Mouse (Mus musculus): ENCODE data around the gene Efcab2. TPM values are rescaled to one million over a fixed set of nuclear protein-coding genes. Genes with fewer than 3 reads are reported as not detected.

Efcab2 gene
- polyA plus RNA-seq, 1 experiment from 2014 or later: 3.3 TPM

- no peaks in the 10 kb centered on the region for H3K9me3 ChIP-seq (ENCODE audit: low read depth, low read length)
- 88% methylated on average over 2 of the region's 2 CpGs for WGBS
- ATAC-seq (ENCODE audit: insufficient read depth): no peak
Observed at GRCm38 (mm10) chr1:178419608-178420007, 13.7 kb downstream of the Efcab2 start.

GRCm38 (mm10) chr1:178423662-178424061 lies 17.8 kb downstream of the Efcab2 start:
- DNase-seq (no peak), ATAC-seq (ENCODE audit: insufficient read depth) (no peak)
- 96% methylated on average over 1 of the region's 1 CpGs for WGBS
- no peaks in the 10 kb centered on the region for H3K9me3 ChIP-seq (ENCODE audit: low read depth, low read length)
- H3K27me3 ChIP-seq (ENCODE audit: insufficient read depth, low read length): no peaks in the 10 kb centered on the region
- no peak overlapping the region for H3K9ac ChIP-seq
- no peak overlapping the region for H3K27ac ChIP-seq (ENCODE audit: low read depth)
- H3K4me3 ChIP-seq (ENCODE audit: low read depth, low read length): no peak overlapping the region
- no peaks in the 10 kb centered on the region for H3K4me1 ChIP-seq (ENCODE audit: insufficient read depth)
- H3K4me2 ChIP-seq: no peak overlapping the region
- TF ChIP-seq CTCF (IDR thresholded peaks at IDR 0.05; ENCODE audit: low read depth): no peak
- H3K36me3 ChIP-seq (ENCODE audit: insufficient read depth): no peaks in the 10 kb centered on the region

More at GRCm38 (mm10) chr1:178419608-178420007, 13.7 kb downstream of the Efcab2 start:
- no peaks in the 10 kb centered on the region for H3K27me3 ChIP-seq (ENCODE audit: insufficient read depth, low read length)
- H3K27ac ChIP-seq (ENCODE audit: low read depth): no peak overlapping the region
- H3K9ac ChIP-seq: no peak overlapping the region
- H3K4me2 ChIP-seq: no peak overlapping the region
- H3K4me1 ChIP-seq (ENCODE audit: insufficient read depth): no peaks in the 10 kb centered on the region
- TF ChIP-seq CTCF (IDR thresholded peaks at IDR 0.05; ENCODE audit: low read depth): no peak
- no peaks in the 10 kb centered on the region for H3K36me3 ChIP-seq (ENCODE audit: insufficient read depth)
- no peak overlapping the region for H3K4me3 ChIP-seq (ENCODE audit: low read depth, low read length)
- no peak for DNase-seq

GRCm38 (mm10) chr1:178431619-178432444 lies 25.9 kb downstream of the Efcab2 start:
- Histone ChIP-seq H3K27ac (ENCODE audit: low read depth) (no peak overlapping the region), H3K9me3 (ENCODE audit: low read depth, low read length) (no peaks in the 10 kb centered on the region), H3K36me3 (ENCODE audit: insufficient read depth) (no peaks in the 10 kb centered on the region), H3K27me3 (ENCODE audit: insufficient read depth, low read length) (no peaks in the 10 kb centered on the region), H3K9ac (no peak overlapping the region), H3K4me1 (ENCODE audit: insufficient read depth) (no peaks in the 10 kb centered on the region), H3K4me2 (no peak overlapping the region), H3K4me3 (ENCODE audit: low read depth, low read length) (no peak overlapping the region)
- no peak for ATAC-seq (ENCODE audit: insufficient read depth)
- 75% methylated on average over 4 of the region's 4 CpGs for WGBS
- no peak for DNase-seq
- TF ChIP-seq CTCF (IDR thresholded peaks at IDR 0.05; ENCODE audit: low read depth): no peak

- ATAC-seq (ENCODE audit: insufficient read depth) (no peak), DNase-seq (no peak)
- TF ChIP-seq CTCF (IDR thresholded peaks at IDR 0.05; ENCODE audit: low read depth): no peak
Observed at GRCm38 (mm10) chr1:178433619-178434018, 27.7 kb downstream of the Efcab2 start.

GRCm38 (mm10) chr1:178444407-178444806 lies 38.5 kb downstream of the Efcab2 start:
- Histone ChIP-seq H3K9ac (no peak overlapping the region), H3K36me3 (ENCODE audit: insufficient read depth) (no peaks in the 10 kb centered on the region), H3K27ac (ENCODE audit: low read depth) (no peak overlapping the region), H3K9me3 (ENCODE audit: low read depth, low read length) (no peaks in the 10 kb centered on the region), H3K4me2 (no peak overlapping the region), H3K27me3 (ENCODE audit: insufficient read depth, low read length) (no peaks in the 10 kb centered on the region), H3K4me1 (ENCODE audit: insufficient read depth) (no peaks in the 10 kb centered on the region), H3K4me3 (ENCODE audit: low read depth, low read length) (no peak overlapping the region)
- WGBS: 27% methylated on average over 3 of the region's 3 CpGs
- no peak for TF ChIP-seq CTCF (IDR thresholded peaks at IDR 0.05; ENCODE audit: low read depth)
- ATAC-seq (ENCODE audit: insufficient read depth): no peak
- no peak for DNase-seq

More at GRCm38 (mm10) chr1:178433619-178434018, 27.7 kb downstream of the Efcab2 start:
- Histone ChIP-seq H3K4me2 (no peak overlapping the region), H3K9me3 (ENCODE audit: low read depth, low read length) (no peaks in the 10 kb centered on the region), H3K27me3 (ENCODE audit: insufficient read depth, low read length) (no peaks in the 10 kb centered on the region), H3K4me1 (ENCODE audit: insufficient read depth) (no peaks in the 10 kb centered on the region), H3K9ac (no peak overlapping the region), H3K27ac (ENCODE audit: low read depth) (no peak overlapping the region), H3K4me3 (ENCODE audit: low read depth, low read length) (no peak overlapping the region), H3K36me3 (ENCODE audit: insufficient read depth) (no peaks in the 10 kb centered on the region)
- WGBS: 82% methylated on average over 1 of the region's 1 CpGs

GRCm38 (mm10) chr1:178447036-178447435 lies 41.2 kb downstream of the Efcab2 start:
- H3K9me3 ChIP-seq (ENCODE audit: low read depth, low read length): no peaks in the 10 kb centered on the region
- no peaks in the 10 kb centered on the region for H3K36me3 ChIP-seq (ENCODE audit: insufficient read depth)
- no peak for TF ChIP-seq CTCF (IDR thresholded peaks at IDR 0.05; ENCODE audit: low read depth)
- no peaks in the 10 kb centered on the region for H3K27me3 ChIP-seq (ENCODE audit: insufficient read depth, low read length)
- 81% methylated on average over 1 of the region's 1 CpGs for WGBS
- DNase-seq (no peak), ATAC-seq (ENCODE audit: insufficient read depth) (no peak)
- no peak overlapping the region for H3K4me3 ChIP-seq (ENCODE audit: low read depth, low read length)
- H3K27ac ChIP-seq (ENCODE audit: low read depth): no peak overlapping the region
- H3K9ac ChIP-seq: no peak overlapping the region
- H3K4me1 ChIP-seq (ENCODE audit: insufficient read depth): no peaks in the 10 kb centered on the region
- H3K4me2 ChIP-seq: no peak overlapping the region

GRCm38 (mm10) chr1:178448271-178448744 lies 42.4 kb downstream of the Efcab2 start:
- H3K4me2 ChIP-seq: no peak overlapping the region
- no peaks in the 10 kb centered on the region for H3K27me3 ChIP-seq (ENCODE audit: insufficient read depth, low read length)
- WGBS: 38% methylated on average over 6 of the region's 6 CpGs
- no peak for TF ChIP-seq CTCF (IDR thresholded peaks at IDR 0.05; ENCODE audit: low read depth)
- H3K27ac ChIP-seq (ENCODE audit: low read depth): no peak overlapping the region
- ATAC-seq (ENCODE audit: insufficient read depth) (no peak), DNase-seq (no peak)
- H3K36me3 ChIP-seq (ENCODE audit: insufficient read depth): no peaks in the 10 kb centered on the region
- H3K9me3 ChIP-seq (ENCODE audit: low read depth, low read length): no peaks in the 10 kb centered on the region
- H3K4me3 ChIP-seq (ENCODE audit: low read depth, low read length): no peak overlapping the region
- H3K9ac ChIP-seq: no peak overlapping the region
- no peaks in the 10 kb centered on the region for H3K4me1 ChIP-seq (ENCODE audit: insufficient read depth)

Measured in lung, embryonic 14.5 days (tissue).